Mouse (Mus musculus) stomach, postnatal 0 days (tissue): Measurements from ENCODE around the gene Trim75.

Experiments used
- CTCF ChIP-seq: IDR thresholded peaks from 2 replicates; pipeline ENCODE4 v1.5.1; 2016; ENCODE audit warnings: antibody characterized with exemption, low read depth, mild to moderate bottlenecking, moderate library complexity
- EP300 ChIP-seq: optimal IDR thresholded peaks from 2 replicates; pipeline ENCODE3; 2016; ENCODE audit warnings: antibody characterized with exemption

GRCm38 (mm10) chr8:65033056-65033455, 45.4 kb upstream of the Trim75 start:
- TF ChIP-seq CTCF: no peak
- TF ChIP-seq EP300: no peak
